Mouse (Mus musculus): Measurements from ENCODE around the gene Cxcr5.
"Not testable (repeated sequence)": the region's sequence is repeated elsewhere in the genome, so short reads cannot be mapped to it uniquely, and the experiment has no call there.

Cxcr5 gene

GRCm38 (mm10) chr9:44587262-44588160, 25.8 kb upstream of the Cxcr5 start:
- no peak for DNase-seq (ENCODE audit: low spot score in 2 of 2)

DNA sequence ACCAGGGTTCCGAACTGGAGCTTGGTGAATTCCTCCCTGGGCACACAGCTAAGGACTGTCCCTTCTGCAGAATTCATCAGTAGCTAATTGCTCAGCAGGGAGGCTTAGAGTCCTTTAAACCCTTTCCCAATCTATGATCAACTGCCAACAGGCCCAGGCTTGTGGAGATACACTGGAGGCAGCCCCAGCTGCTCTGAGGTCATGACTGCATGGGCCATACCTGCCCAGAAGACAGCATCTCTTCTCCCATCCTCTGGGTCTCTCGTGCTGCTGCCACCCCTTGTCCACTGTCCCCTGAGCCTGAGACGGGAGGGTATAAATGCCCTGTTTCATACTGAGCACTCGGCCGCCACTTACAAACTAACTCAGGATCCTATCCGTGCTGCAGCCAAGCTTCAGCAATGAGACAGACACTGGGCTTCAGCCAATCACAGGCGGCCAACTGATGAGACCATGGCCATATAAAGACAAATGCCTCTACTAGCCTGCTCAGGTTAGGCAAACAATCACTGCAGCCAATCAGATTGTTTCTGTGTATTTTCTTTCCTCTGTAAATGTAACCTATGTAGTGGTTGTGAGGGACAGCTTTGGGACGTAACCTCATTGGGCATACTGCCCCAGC, 25.1 kb upstream of the Cxcr5 start:
- DNase-seq (ENCODE audit: low spot score in 2 of 2), result no peak

- DNase-seq (ENCODE audit: low spot score in 2 of 2), result no peak
Observed at GRCm38 (mm10) chr9:44582390-44582789, 20.7 kb upstream of the Cxcr5 start.

DNA sequence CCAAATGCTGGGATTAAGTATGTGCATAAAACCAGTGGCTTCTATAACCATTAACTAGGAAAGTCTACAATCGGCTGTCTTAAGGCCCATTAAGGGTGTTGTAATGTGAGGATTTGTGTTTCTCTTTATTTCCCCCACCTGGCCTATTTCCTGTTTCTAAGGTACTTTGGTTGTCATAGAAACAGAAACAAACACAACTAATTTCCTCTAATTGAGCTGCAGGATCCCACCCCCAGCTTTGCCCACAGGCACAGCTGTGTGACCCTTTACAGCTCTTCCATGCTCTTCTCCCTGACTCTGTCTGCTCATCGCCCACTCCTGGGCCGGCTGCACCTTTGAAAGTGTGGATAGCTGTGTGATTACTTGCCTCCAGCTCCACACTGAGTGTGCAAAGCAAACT, 19.7 kb upstream of the Cxcr5 start:
- DNase-seq (ENCODE audit: low spot score in 2 of 2), result no peak

DNA sequence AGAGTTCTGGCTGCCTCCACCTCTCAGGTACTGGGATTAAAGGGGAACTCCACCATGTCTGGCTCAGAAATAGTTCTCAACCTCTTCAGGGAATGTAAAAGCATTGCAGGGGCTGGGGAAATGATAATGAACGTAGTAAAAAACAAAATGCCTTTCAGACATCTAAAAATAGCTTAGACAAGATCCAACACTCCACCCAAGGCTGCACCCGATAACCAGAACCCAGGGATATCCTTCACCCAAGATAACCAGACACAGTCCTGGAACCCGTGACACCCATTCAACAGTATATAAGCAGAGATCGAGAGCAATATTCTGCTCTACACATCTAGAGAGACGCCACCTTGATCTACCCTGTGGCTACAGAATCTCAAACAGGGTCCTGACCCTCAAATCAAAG, 18.4 kb upstream of the Cxcr5 start:
- DNase-seq (ENCODE audit: low spot score in 2 of 2), result no peak

GRCm38 (mm10) chr9:44579392-44579791, 17.7 kb upstream of the Cxcr5 start:
- DNase-seq (ENCODE audit: low spot score in 2 of 2), result no peak

- not testable (repeated sequence) for DNase-seq (ENCODE audit: low spot score in 2 of 2)
Observed at GRCm38 (mm10) chr9:44576046-44576445, 14.4 kb upstream of the Cxcr5 start.

- DNase-seq (ENCODE audit: low spot score in 2 of 2), result no peak
Observed at GRCm38 (mm10) chr9:44575095-44575494, 13.4 kb upstream of the Cxcr5 start.

GRCm38 (mm10) chr9:44573306-44573705, 11.6 kb upstream of the Cxcr5 start:
- no peak for DNase-seq (ENCODE audit: low spot score in 2 of 2)

DNA sequence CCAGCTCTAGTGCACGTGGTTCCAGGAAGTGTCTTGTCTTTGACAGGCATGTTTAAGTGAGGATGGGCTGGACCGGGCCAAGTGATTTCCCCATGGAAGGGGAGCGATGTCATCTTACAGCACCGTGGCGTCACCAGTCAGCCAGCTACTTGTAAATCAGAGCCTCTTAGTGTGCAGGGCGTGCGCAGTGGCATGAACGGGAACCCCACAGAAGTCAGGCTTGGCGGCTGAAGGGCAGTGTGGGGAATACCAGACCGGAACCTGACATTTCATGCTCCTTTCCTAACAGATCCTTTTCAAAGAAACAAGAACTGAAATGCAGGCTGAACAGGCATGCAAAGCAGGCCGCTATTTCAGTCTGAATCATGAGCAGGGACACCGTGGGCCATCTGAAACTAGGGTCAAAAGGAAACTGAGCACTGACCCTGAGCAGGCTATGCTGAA, 9.3 kb upstream of the Cxcr5 start:
- no peak for DNase-seq (ENCODE audit: low spot score in 2 of 2)

GRCm38 (mm10) chr9:44568083-44568455, 6.4 kb upstream of the Cxcr5 start:
- DNase-seq (ENCODE audit: low spot score in 2 of 2), result no peak

GRCm38 (mm10) chr9:44567338-44568082, 5.8 kb upstream of the Cxcr5 start:
- DNase-seq (ENCODE audit: low spot score in 2 of 2), result no peak

- no peak for DNase-seq (ENCODE audit: low spot score in 2 of 2)
Observed at GRCm38 (mm10) chr9:44565367-44565766, 3.7 kb upstream of the Cxcr5 start.

GRCm38 (mm10) chr9:44562936-44563335, 1.3 kb upstream of the Cxcr5 start:
- DNase-seq (ENCODE audit: low spot score in 2 of 2), result no peak

DNA sequence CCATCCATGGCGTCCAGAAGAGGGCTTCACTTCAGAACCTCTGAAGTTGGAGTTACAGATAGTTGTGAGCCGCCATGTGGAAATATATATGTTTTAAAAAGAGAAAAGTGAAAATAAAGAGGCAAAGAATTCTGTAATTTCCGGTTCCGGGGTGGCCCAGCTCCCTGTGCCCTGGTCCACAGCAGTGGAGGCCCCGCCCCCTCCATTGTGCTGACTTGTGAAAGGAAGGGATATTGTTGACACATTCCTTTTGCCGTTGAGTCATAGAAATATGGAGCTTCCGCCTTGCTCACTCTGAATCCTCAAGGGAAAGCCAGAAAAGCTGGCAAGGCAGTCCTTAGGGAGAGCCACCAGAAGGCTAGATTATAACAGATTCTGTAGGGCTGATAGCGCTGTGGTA, 9.5 kb downstream of the Cxcr5 start:
- no peak for DNase-seq (ENCODE audit: low spot score in 2 of 2)

DNA sequence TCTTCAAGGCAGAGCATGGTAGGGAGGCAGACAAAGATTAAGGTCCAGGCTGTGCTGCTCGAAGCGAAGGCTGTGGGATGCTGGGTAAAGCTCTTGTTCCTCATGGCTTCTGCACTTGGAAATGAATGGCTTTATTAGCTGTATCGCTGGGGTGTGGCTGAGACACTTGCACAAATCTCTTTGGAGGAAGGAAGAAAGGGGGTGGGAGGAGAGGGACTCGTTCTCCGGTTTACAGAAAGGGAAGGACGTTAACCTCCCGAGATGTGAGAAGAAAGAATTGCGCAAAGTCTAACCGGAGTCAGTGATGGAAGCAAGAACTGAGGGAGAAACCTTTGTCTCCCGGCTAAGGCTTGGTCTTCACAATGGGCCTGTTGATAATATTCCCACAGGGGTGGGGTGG, 10.5 kb downstream of the Cxcr5 start:
- DNase-seq (ENCODE audit: low spot score in 2 of 2), result no peak

- DNase-seq (ENCODE audit: low spot score in 2 of 2), result no peak
Observed at GRCm38 (mm10) chr9:44548412-44549152, 13.1 kb downstream of the Cxcr5 start.

DNA sequence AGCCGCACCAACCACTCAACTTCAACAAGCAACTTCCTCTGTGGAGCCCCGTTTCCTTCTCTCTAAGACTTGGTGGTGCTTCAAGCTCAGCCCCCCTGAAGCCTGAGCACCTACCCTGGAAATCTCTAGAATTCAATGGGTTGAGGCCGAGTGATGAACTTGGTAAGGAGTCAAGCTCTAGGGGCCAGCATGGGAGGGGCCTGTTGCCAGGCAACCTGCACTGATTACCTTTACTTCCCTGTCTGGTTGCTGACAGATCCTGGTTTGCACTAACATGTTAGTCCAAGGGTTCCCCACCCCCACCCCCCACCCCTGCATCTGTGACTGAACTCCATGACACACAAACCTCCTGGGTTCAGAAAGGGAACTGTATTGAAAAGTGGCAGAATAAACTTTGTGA, 16.7 kb downstream of the Cxcr5 start:
- DNase-seq (ENCODE audit: low spot score in 2 of 2), result no peak

- no peak for DNase-seq (ENCODE audit: low spot score in 2 of 2)
Observed at GRCm38 (mm10) chr9:44542364-44542763, 19.3 kb downstream of the Cxcr5 start.

- no peak for DNase-seq (ENCODE audit: low spot score in 2 of 2)
Observed at GRCm38 (mm10) chr9:44540676-44541075, 21.0 kb downstream of the Cxcr5 start.

DNA sequence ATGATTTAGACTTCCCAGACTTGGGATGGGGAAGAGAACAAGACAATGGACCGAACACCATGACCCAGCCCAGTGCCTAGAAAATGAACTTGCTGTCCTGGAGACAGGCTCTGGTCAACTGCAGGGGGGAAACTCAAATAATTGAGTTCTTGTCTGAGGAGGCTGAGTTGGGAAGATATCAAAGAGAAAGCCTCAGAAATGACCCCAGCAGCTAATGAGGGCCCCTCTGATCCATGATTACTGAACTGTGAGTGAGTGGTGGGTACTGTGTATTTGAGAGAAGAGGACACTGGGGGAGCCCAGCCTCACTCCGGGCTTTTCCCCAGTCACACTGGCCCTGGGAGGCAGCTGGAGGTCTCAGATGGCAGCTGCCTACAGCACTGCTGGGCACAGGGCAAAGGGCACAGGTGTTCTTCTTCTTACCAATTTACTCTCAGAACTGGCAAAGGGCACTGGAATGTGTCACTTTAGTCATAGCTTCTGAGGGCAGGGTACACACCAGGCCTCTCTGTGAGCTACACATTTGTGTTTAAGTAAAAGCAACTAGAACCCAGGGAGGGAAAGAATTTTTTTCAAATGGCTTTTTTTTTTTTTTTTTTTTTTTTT, 21.8 kb downstream of the Cxcr5 start:
- no peak for DNase-seq (ENCODE audit: low spot score in 2 of 2)
